Mouse (Mus musculus) embryonic facial prominence, embryonic 10.5 days (tissue): ENCODE data around the gene Tarbp1. TPM values are rescaled to one million over a fixed set of nuclear protein-coding genes. Genes with fewer than 3 reads are reported as not detected.
A peak's percentile ranks its signal among the peaks of the same experiment; 100 is the strongest.

Experiments
- DNase-seq: peaks from one replicate; pipeline ENCODE4 v3.0.0-alpha.2; 2017; ENCODE audit warnings: low spot score
- H3K27ac ChIP-seq: fragments of 300-500 bp; sonication (generic); replicated peaks from 2 replicates; pipeline ENCODE4 v1.5.1; 2016; ENCODE audit warnings: mild to moderate bottlenecking
- H3K27me3 ChIP-seq: fragments of 300-500 bp; sonication (generic); replicated peaks from 2 replicates; pipeline ENCODE4 v1.6.1; 2016; ENCODE audit warnings: low read depth, mild to moderate bottlenecking; ENCODE audit not compliant: poor library complexity, severe bottlenecking
- H3K36me3 ChIP-seq: fragments of 300-500 bp; sonication (generic); replicated peaks from 2 replicates; pipeline ENCODE4 v1.6.1; 2016; ENCODE audit warnings: mild to moderate bottlenecking, moderate library complexity
- H3K4me1 ChIP-seq: fragments of 300-500 bp; sonication (generic); 2 replicates; pipeline ENCODE4 v1.6.1; 2016
- H3K4me3 ChIP-seq: fragments of 300-500 bp; sonication (generic); 2 replicates; pipeline ENCODE4 v1.5.1; 2016; ENCODE audit warnings: mild to moderate bottlenecking, moderate library complexity
- H3K9me3 ChIP-seq: fragments of 300-500 bp; sonication (generic); 2 replicates; pipeline ENCODE4 v1.6.1; 2016; ENCODE audit warnings: mild to moderate bottlenecking
- WGBS: fragments of 180-500 bp; shearing (Covaris S2); methylation state at CpG from one replicate; pipeline ENCODE4 v1.1.7; 2016; 5-methylcytosine and 5-hydroxymethylcytosine counted together
- polyA plus RNA-seq: library from polyadenylated mRNA; unstranded; fragments of >200 nt; fragmentation: Nextera tagmentation; extraction: Ambion mirVana; gene quantifications from 2 replicates; pipeline ENCODE4 v1.2.1, GENCODE M21; 2016

Tarbp1 gene
- polyA plus RNA-seq, 1 experiment from 2014 or later = 2.8 TPM

GRCm38 (mm10) chr8:126504492-126505182 lies 29.8 kb upstream of the Tarbp1 start:
- H3K27ac ChIP-seq = no peak overlapping the region
- H3K9me3 ChIP-seq = 0 out of 2 replicates have a peak, but pooled peaks cover 3% of the 10 kb centered on the region
- H3K36me3 ChIP-seq = no peaks in the 10 kb centered on the region
- no peaks in the 10 kb centered on the region for H3K27me3 ChIP-seq
- WGBS = 82% methylated on average over 16 of the region's 16 CpGs
- H3K4me1 ChIP-seq = 0 out of 2 replicates have a peak, but pooled peaks cover 10% of the 10 kb centered on the region
- no peak overlapping the region for H3K4me3 ChIP-seq
- DNase-seq = no peak

DNA sequence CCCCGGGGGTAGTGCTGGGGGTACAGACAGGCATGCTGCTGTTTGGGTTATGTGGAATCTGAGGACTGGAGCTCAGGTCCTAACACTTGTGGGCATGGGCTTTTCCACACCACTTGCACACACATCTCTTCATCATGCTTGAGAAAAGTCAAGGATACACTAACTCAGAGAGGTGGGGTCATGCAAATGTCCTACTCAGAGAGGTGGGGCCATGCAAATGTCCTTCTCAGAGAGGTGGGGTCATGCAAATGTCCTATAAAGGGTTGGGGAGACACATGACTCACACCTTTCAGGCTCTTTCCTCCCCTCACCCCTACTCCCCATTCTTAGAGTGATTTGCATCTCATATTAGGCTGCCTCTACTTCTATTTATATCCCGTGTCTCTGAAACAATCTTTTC lies 27.9 kb upstream of the Tarbp1 start:
- H3K4me3 ChIP-seq = no peak overlapping the region
- peaks cover 24% of the 10 kb centered on the region for H3K4me1 ChIP-seq
- no peaks in the 10 kb centered on the region for H3K27me3 ChIP-seq
- WGBS = 49% methylated on average over 2 of the region's 2 CpGs
- 0 out of 2 replicates have a peak, but pooled peaks cover 3% of the 10 kb centered on the region for H3K9me3 ChIP-seq
- H3K36me3 ChIP-seq = no peaks in the 10 kb centered on the region
- H3K27ac ChIP-seq = no peak overlapping the region
- DNase-seq = no peak

DNA sequence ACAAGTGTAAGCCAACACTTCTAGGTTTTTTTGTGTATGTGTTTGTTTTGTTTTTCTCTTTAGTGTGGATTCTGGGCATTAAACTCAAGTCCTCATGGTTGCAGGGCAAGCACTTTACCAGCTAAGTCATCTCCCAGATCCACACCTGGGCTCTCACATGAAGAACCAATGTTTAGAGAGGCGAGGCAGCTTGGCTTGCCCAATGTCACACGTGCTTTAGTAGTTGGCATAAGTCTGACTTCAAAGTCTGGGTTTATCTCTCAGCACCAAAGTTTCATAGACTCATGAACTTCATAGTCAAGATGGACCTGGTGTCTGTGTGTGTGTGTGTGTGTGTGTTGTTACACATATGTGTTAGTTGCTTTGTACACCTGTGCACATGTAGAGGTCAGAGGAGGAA lies 24.5 kb upstream of the Tarbp1 start:
- WGBS = 91% methylated on average over 2 of the region's 2 CpGs
- Histone ChIP-seq H3K27me3 (no peaks in the 10 kb centered on the region), H3K4me1 (peaks cover 33% of the 10 kb centered on the region), H3K4me3 (no peak overlapping the region), H3K9me3 (no peaks in the 10 kb centered on the region), H3K27ac (no peak overlapping the region), H3K36me3 (no peaks in the 10 kb centered on the region)
- no peak for DNase-seq

- no peaks in the 10 kb centered on the region for H3K9me3 ChIP-seq
- no peak for DNase-seq
- no peaks in the 10 kb centered on the region for H3K36me3 ChIP-seq
- H3K27ac ChIP-seq = peak overlapping the region; percentile 88; the same call in 1 of the 2 replicates
- H3K27me3 ChIP-seq = no peaks in the 10 kb centered on the region
- H3K4me1 ChIP-seq = peaks cover 33% of the 10 kb centered on the region
- WGBS = 73% methylated on average over 6 of the region's 6 CpGs
- H3K4me3 ChIP-seq = peak overlapping the region; percentile 58; the same call in 1 of the 2 replicates
Observed at GRCm38 (mm10) chr8:126498465-126498864, 23.6 kb upstream of the Tarbp1 start.

DNA sequence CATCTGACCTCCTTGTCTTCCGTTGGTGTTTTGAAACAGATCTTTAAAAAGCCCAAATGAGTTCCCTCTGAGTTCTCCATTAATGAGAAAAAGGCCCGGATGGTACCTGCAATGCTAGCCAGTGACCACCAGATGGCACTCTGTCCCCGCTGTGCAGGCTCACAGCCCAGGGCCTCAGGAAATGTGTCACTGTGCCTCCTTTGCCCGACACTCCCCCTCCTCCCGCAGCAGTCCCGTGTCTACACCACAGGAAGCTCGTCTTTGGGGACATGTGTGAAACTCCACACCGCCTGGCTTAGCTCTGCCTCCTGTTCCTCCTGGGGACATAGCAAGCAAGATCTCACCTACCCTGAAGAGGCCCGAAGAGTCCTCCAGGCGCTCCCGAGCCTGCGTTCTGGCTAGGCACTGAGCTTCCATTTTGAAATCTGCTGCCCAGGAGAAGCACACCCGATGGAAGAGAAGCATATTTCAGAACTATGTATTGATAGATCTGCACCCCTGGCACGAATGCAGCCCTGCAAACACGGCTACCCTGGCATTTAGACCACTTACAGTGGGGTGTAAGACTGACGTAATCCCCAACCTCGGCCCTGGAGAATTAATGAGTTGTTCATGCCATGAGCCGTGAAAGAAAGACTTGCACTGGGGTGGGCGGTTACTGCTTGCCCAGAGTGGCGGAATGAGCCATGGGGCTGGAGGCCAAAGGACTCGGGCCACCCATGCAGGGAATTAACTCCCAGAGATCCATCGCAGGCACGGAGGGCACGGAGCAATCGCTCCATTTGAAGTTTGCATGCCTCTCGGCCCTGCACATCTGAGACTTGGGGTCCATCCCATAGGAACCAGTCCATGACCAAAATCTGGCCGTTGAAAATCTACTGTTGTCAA lies 22.9 kb upstream of the Tarbp1 start:
- peak overlapping the region; percentile 58 for H3K4me3 ChIP-seq

DNA sequence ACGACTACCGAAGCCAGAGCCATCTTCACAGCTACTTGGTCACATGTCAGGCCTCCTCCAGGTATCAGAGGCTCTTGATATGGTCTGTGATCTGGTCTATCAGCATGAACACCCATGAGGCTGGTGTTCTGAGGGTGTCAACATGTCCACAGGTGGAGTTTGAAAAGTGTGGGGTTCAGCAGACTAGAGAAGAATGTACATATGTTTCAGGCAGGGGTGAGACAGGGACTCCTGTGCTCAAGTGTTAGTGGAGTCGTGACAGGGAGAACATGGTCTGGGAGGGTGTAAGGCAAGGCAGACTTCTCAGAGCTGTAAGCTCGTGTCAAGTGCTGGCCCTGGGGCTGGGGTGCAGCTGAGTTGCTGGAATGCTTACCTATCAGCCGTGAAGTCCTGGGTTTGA lies 22.1 kb upstream of the Tarbp1 start:
- peaks cover 26% of the 10 kb centered on the region for H3K4me1 ChIP-seq
- DNase-seq = no peak
- peak overlapping the region; percentile 88 for H3K27ac ChIP-seq
- H3K4me3 ChIP-seq = no peak overlapping the region
- H3K36me3 ChIP-seq = no peaks in the 10 kb centered on the region
- 84% methylated on average over 5 of the region's 5 CpGs for WGBS
- no peaks in the 10 kb centered on the region for H3K27me3 ChIP-seq
- H3K9me3 ChIP-seq = no peaks in the 10 kb centered on the region

More for the DNA sequence above, 22.9 kb upstream of the Tarbp1 start:
- DNase-seq = peak; percentile 89
- peak overlapping the region; percentile 88 for H3K27ac ChIP-seq
- no peaks in the 10 kb centered on the region for H3K9me3 ChIP-seq
- WGBS = 32% methylated on average over 27 of the region's 27 CpGs
- no peaks in the 10 kb centered on the region for H3K36me3 ChIP-seq
- H3K4me1 ChIP-seq = peaks cover 30% of the 10 kb centered on the region
- H3K27me3 ChIP-seq = no peaks in the 10 kb centered on the region

- 85% methylated on average over 12 of the region's 12 CpGs for WGBS
Observed at GRCm38 (mm10) chr8:126495461-126495860, 20.6 kb upstream of the Tarbp1 start.

GRCm38 (mm10) chr8:126494160-126495110 lies 19.6 kb upstream of the Tarbp1 start:
- no peak overlapping the region for H3K4me3 ChIP-seq
- DNase-seq = no peak
- WGBS = 78% methylated on average over 15 of the region's 15 CpGs

More at GRCm38 (mm10) chr8:126495461-126495860, 20.6 kb upstream of the Tarbp1 start:
- Histone ChIP-seq H3K4me1 (peaks cover 23% of the 10 kb centered on the region), H3K9me3 (no peaks in the 10 kb centered on the region), H3K27me3 (no peaks in the 10 kb centered on the region), H3K36me3 (no peaks in the 10 kb centered on the region), H3K27ac (no peak overlapping the region), H3K4me3 (no peak overlapping the region)
- DNase-seq = no peak

GRCm38 (mm10) chr8:126482938-126483337 lies 8.1 kb upstream of the Tarbp1 start:
- H3K4me3 ChIP-seq = no peak overlapping the region
- H3K36me3 ChIP-seq = no peaks in the 10 kb centered on the region
- H3K9me3 ChIP-seq = no peaks in the 10 kb centered on the region
- H3K27me3 ChIP-seq = 0 out of 2 replicates have a peak, but pooled peaks cover 8% of the 10 kb centered on the region
- no peak overlapping the region for H3K27ac ChIP-seq
- WGBS = 17% methylated on average over 5 of the region's 5 CpGs
- peaks cover 7% of the 10 kb centered on the region; the same call in 1 of the 2 replicates for H3K4me1 ChIP-seq
- DNase-seq = peak; percentile 75

More at GRCm38 (mm10) chr8:126494160-126495110, 19.6 kb upstream of the Tarbp1 start:
- H3K27me3 ChIP-seq = no peaks in the 10 kb centered on the region
- H3K36me3 ChIP-seq = no peaks in the 10 kb centered on the region
- H3K9me3 ChIP-seq = no peaks in the 10 kb centered on the region
- H3K27ac ChIP-seq = no peak overlapping the region
- peaks cover 23% of the 10 kb centered on the region for H3K4me1 ChIP-seq

GRCm38 (mm10) chr8:126482348-126482720 lies 7.5 kb upstream of the Tarbp1 start:
- no peak for DNase-seq
- H3K4me3 ChIP-seq = no peak overlapping the region
- H3K9me3 ChIP-seq = no peaks in the 10 kb centered on the region
- WGBS = 75% methylated on average over 2 of the region's 2 CpGs
- H3K27me3 ChIP-seq = peaks cover 12% of the 10 kb centered on the region; the same call in 1 of the 2 replicates
- peaks cover 7% of the 10 kb centered on the region; the same call in 1 of the 2 replicates for H3K4me1 ChIP-seq
- no peaks in the 10 kb centered on the region for H3K36me3 ChIP-seq
- H3K27ac ChIP-seq = no peak overlapping the region

- Histone ChIP-seq H3K36me3 (no peaks in the 10 kb centered on the region), H3K27ac (no peak overlapping the region), H3K9me3 (no peaks in the 10 kb centered on the region), H3K4me3 (no peak overlapping the region), H3K4me1 (peaks cover 7% of the 10 kb centered on the region; the same call in 1 of the 2 replicates), H3K27me3 (peaks cover 18% of the 10 kb centered on the region)
- peak; percentile 69 for DNase-seq
- 35% methylated on average over 8 of the region's 8 CpGs for WGBS
Observed at GRCm38 (mm10) chr8:126481494-126482347, 6.9 kb upstream of the Tarbp1 start.
